Mouse (Mus musculus) granulocyte monocyte progenitor cell, adult 5-6 weeks (primary cell): ENCODE results near the gene Tmub2. TPM values are rescaled to one million over a fixed set of nuclear protein-coding genes. Genes with fewer than 3 reads are reported as not detected.
"Not testable (repeated sequence)": the region's sequence is repeated elsewhere in the genome, so short reads cannot be mapped to it uniquely, and the experiment has no call there.

Source experiments
- ATAC-seq: replicated peaks from 2 replicates; pipeline ENCODE4 v1.8.0; 2016; ENCODE audit warnings: mild to moderate bottlenecking, moderate TSS enrichment, inconsistent platforms; ENCODE audit not compliant: poor library complexity, severe bottlenecking
- total RNA-seq, 2 experiments: library from RNA; stranded (forward) in 1 of 2; stranded (reverse) in 1 of 2; fragments of 200-712, 200-1000 nt in 1 of 2; fragments of >200 nt in 1 of 2; fragmentation: Nextera tagmentation in 1 of 2; gene quantifications; 2 replicates each; pipeline ENCODE4 v1.2.3; 2014 to 2017

Gene Tmub2
- total RNA-seq, 2 experiments from 2014 or later = 22.7 to 32.6 TPM

- ATAC-seq = peak; percentile 89
Measured at GRCm38 (mm10) chr11:102276411-102276915, 8.3 kb upstream of the Tmub2 start.

GRCm38 (mm10) chr11:102277754-102278153 lies 7.0 kb upstream of the Tmub2 start:
- no peak for ATAC-seq

- no peak for ATAC-seq
Measured at GRCm38 (mm10) chr11:102279595-102279994, 5.1 kb upstream of the Tmub2 start.

GRCm38 (mm10) chr11:102280267-102280666 lies 4.5 kb upstream of the Tmub2 start:
- not testable (repeated sequence) for ATAC-seq

GRCm38 (mm10) chr11:102283922-102284321 lies 809 bp upstream of the Tmub2 start:
- ATAC-seq = no peak

- peak; percentile 60 for ATAC-seq
Measured at GRCm38 (mm10) chr11:102285095-102285834, 534 bp downstream of the Tmub2 start.

GRCm38 (mm10) chr11:102287485-102287884 lies 2.8 kb downstream of the Tmub2 start:
- ATAC-seq = no peak

- no peak for ATAC-seq
Measured at GRCm38 (mm10) chr11:102288027-102288804, 3.5 kb downstream of the Tmub2 start.

- ATAC-seq = no peak
Measured at GRCm38 (mm10) chr11:102288913-102289312, 4.2 kb downstream of the Tmub2 start.

- ATAC-seq = no peak
Measured at GRCm38 (mm10) chr11:102289511-102290100, 4.9 kb downstream of the Tmub2 start.

GRCm38 (mm10) chr11:102290141-102290540 lies 5.4 kb downstream of the Tmub2 start:
- ATAC-seq = no peak

GRCm38 (mm10) chr11:102291051-102291535 lies 6.4 kb downstream of the Tmub2 start:
- no peak for ATAC-seq

GRCm38 (mm10) chr11:102293971-102294370 lies 9.2 kb downstream of the Tmub2 start:
- ATAC-seq = no peak

GRCm38 (mm10) chr11:102294416-102294815 lies 9.7 kb downstream of the Tmub2 start:
- no peak for ATAC-seq

- ATAC-seq = peak; percentile 28
Measured at GRCm38 (mm10) chr11:102294887-102295597, 10.3 kb downstream of the Tmub2 start.

GRCm38 (mm10) chr11:102295598-102296471 lies 11.1 kb downstream of the Tmub2 start:
- 0 out of 2 replicates have a peak, but pooled peaks have one; percentile 4 for ATAC-seq

- ATAC-seq = peak; percentile 84
Measured at GRCm38 (mm10) chr11:102296491-102297472, 12.1 kb downstream of the Tmub2 start, which contains the start of gene Atxn7l3. Atxn7l3 (minus strand) TSS chr11:102296631.
